Mouse (Mus musculus): ENCODE data around the gene Dhps. TPM values are rescaled to one million over a fixed set of nuclear protein-coding genes. Genes with fewer than 3 reads are reported as not detected.

The Dhps gene
- polyA plus RNA-seq, 1 experiment = 43.5 TPM

GRCm38 (mm10) chr8:85059879-85060616, 11.5 kb upstream of the Dhps start, which contains the start of gene Fbxw9:
Fbxw9 (plus strand) TSS chr8:85060055.
- Histone ChIP-seq H3K36me3 (replicated peaks; ENCODE audit: low read length) (peaks cover 47% of the 10 kb centered on the region), H3K4me3 (replicated peaks) (peak within 1 kb of the TSS; percentile 100)
- TF ChIP-seq GATA1 (IDR thresholded peaks at IDR 0.05; ENCODE audit: borderline replicate concordance, low read length) = no peak
- no peak for TF ChIP-seq FLI1 (IDR thresholded peaks at IDR 0.05; ENCODE audit: low read length)

GRCm38 (mm10) chr8:85062603-85063002, 9.0 kb upstream of the Dhps start:
- Histone ChIP-seq H3K9me3 (no peaks in the 10 kb centered on the region), H3K36me3 (replicated peaks; ENCODE audit: low read length) (peaks cover 46% of the 10 kb centered on the region), H3K4me1 (peaks cover 30% of the 10 kb centered on the region), H3K4me3 (replicated peaks) (no peak overlapping the region), H3K27me3 (replicated peaks) (peaks cover 4% of the 10 kb centered on the region)
- no peak for TF ChIP-seq GATA1 (IDR thresholded peaks at IDR 0.05; ENCODE audit: borderline replicate concordance, low read length)
- no peak for TF ChIP-seq FLI1 (IDR thresholded peaks at IDR 0.05; ENCODE audit: low read length)

More at GRCm38 (mm10) chr8:85059879-85060616, 11.5 kb upstream of the Dhps start, which contains the start of gene Fbxw9:
- H3K27me3 ChIP-seq (replicated peaks) = peaks cover 4% of the 10 kb centered on the region
- H3K9me3 ChIP-seq = no peaks in the 10 kb centered on the region
- H3K4me1 ChIP-seq = peaks cover 27% of the 10 kb centered on the region

- Histone ChIP-seq H3K36me3 (replicated peaks; ENCODE audit: low read length) (peaks cover 58% of the 10 kb centered on the region), H3K4me1 (peaks cover 23% of the 10 kb centered on the region), H3K4me3 (replicated peaks) (no peak overlapping the region), H3K27me3 (replicated peaks) (peaks cover 4% of the 10 kb centered on the region), H3K9me3 (no peaks in the 10 kb centered on the region)
- no peak for TF ChIP-seq FLI1 (IDR thresholded peaks at IDR 0.05; ENCODE audit: low read length)
- TF ChIP-seq GATA1 (IDR thresholded peaks at IDR 0.05; ENCODE audit: borderline replicate concordance, low read length) = no peak
These were observed 6.3 kb upstream of the Dhps start for GRCm38 (mm10) chr8:85065213-85065612.

GRCm38 (mm10) chr8:85067155-85067554, 4.4 kb upstream of the Dhps start:
- Histone ChIP-seq H3K27me3 (replicated peaks) (no peaks in the 10 kb centered on the region), H3K4me1 (peaks cover 19% of the 10 kb centered on the region), H3K9me3 (no peaks in the 10 kb centered on the region), H3K4me3 (replicated peaks) (no peak overlapping the region), H3K36me3 (replicated peaks; ENCODE audit: low read length) (peaks cover 56% of the 10 kb centered on the region)
- TF ChIP-seq FLI1 (IDR thresholded peaks at IDR 0.05; ENCODE audit: low read length) (no peak), GATA1 (IDR thresholded peaks at IDR 0.05; ENCODE audit: borderline replicate concordance, low read length) (no peak)

GRCm38 (mm10) chr8:85067982-85068381, 3.6 kb upstream of the Dhps start, which contains the start of gene Gm5741:
Gm5741 (minus strand) TSS chr8:85067982.
- Histone ChIP-seq H3K4me3 (replicated peaks) (no peak within 1 kb of the TSS), H3K9me3 (no peaks in the 10 kb centered on the region), H3K4me1 (peaks cover 22% of the 10 kb centered on the region), H3K36me3 (replicated peaks; ENCODE audit: low read length) (peaks cover 52% of the 10 kb centered on the region), H3K27me3 (replicated peaks) (no peaks in the 10 kb centered on the region)
- TF ChIP-seq GATA1 (IDR thresholded peaks at IDR 0.05; ENCODE audit: borderline replicate concordance, low read length) (no peak), FLI1 (IDR thresholded peaks at IDR 0.05; ENCODE audit: low read length) (no peak)

- H3K27me3 ChIP-seq (replicated peaks) = no peaks in the 10 kb centered on the region
- H3K9me3 ChIP-seq = no peaks in the 10 kb centered on the region
- peaks cover 66% of the 10 kb centered on the region for H3K36me3 ChIP-seq (replicated peaks; ENCODE audit: low read length)
- TF ChIP-seq FLI1 (IDR thresholded peaks at IDR 0.05; ENCODE audit: low read length) (no peak), GATA1 (IDR thresholded peaks at IDR 0.05; ENCODE audit: borderline replicate concordance, low read length) (no peak)
- H3K4me1 ChIP-seq = peaks cover 32% of the 10 kb centered on the region
- H3K4me3 ChIP-seq (replicated peaks) = peak overlapping the region; percentile 99
These were observed 516 bp upstream of the Dhps start for GRCm38 (mm10) chr8:85071041-85071440.

- peaks cover 62% of the 10 kb centered on the region for H3K36me3 ChIP-seq (replicated peaks; ENCODE audit: low read length)
- no peaks in the 10 kb centered on the region for H3K9me3 ChIP-seq
- TF ChIP-seq FLI1 (IDR thresholded peaks at IDR 0.05; ENCODE audit: low read length) = no peak
- no peak for TF ChIP-seq GATA1 (IDR thresholded peaks at IDR 0.05; ENCODE audit: borderline replicate concordance, low read length)
- peaks cover 38% of the 10 kb centered on the region for H3K4me1 ChIP-seq
- peak overlapping the region; percentile 99 for H3K4me3 ChIP-seq (replicated peaks)
- H3K27me3 ChIP-seq (replicated peaks) = no peaks in the 10 kb centered on the region
These were observed 890 bp downstream of the Dhps start for GRCm38 (mm10) chr8:85072364-85072929.

GRCm38 (mm10) chr8:85073041-85073612, 1.6 kb downstream of the Dhps start:
- Histone ChIP-seq H3K27me3 (replicated peaks) (no peaks in the 10 kb centered on the region), H3K4me1 (peaks cover 39% of the 10 kb centered on the region), H3K36me3 (replicated peaks; ENCODE audit: low read length) (peaks cover 61% of the 10 kb centered on the region), H3K4me3 (replicated peaks) (peak overlapping the region; percentile 65), H3K9me3 (no peaks in the 10 kb centered on the region)
- TF ChIP-seq FLI1 (IDR thresholded peaks at IDR 0.05; ENCODE audit: low read length) (no peak), GATA1 (IDR thresholded peaks at IDR 0.05; ENCODE audit: borderline replicate concordance, low read length) (no peak)

- no peak for TF ChIP-seq GATA1 (IDR thresholded peaks at IDR 0.05; ENCODE audit: borderline replicate concordance, low read length)
- TF ChIP-seq FLI1 (IDR thresholded peaks at IDR 0.05; ENCODE audit: low read length) = no peak
- Histone ChIP-seq H3K36me3 (replicated peaks; ENCODE audit: low read length) (peaks cover 63% of the 10 kb centered on the region), H3K4me1 (peaks cover 49% of the 10 kb centered on the region)
These were observed 2.6 kb downstream of the Dhps start for GRCm38 (mm10) chr8:85074167-85074566.

GRCm38 (mm10) chr8:85074617-85075016, 3.1 kb downstream of the Dhps start:
- peaks cover 66% of the 10 kb centered on the region for H3K36me3 ChIP-seq (replicated peaks; ENCODE audit: low read length)
- no peak overlapping the region for H3K4me3 ChIP-seq (replicated peaks)
- H3K27me3 ChIP-seq (replicated peaks) = no peaks in the 10 kb centered on the region
- no peak for TF ChIP-seq FLI1 (IDR thresholded peaks at IDR 0.05; ENCODE audit: low read length)
- no peak for TF ChIP-seq GATA1 (IDR thresholded peaks at IDR 0.05; ENCODE audit: borderline replicate concordance, low read length)
- H3K9me3 ChIP-seq = no peaks in the 10 kb centered on the region
- peaks cover 54% of the 10 kb centered on the region for H3K4me1 ChIP-seq

More at GRCm38 (mm10) chr8:85074167-85074566, 2.6 kb downstream of the Dhps start:
- peak overlapping the region; percentile 55 for H3K4me3 ChIP-seq (replicated peaks)
- H3K27me3 ChIP-seq (replicated peaks) = no peaks in the 10 kb centered on the region
- H3K9me3 ChIP-seq = no peaks in the 10 kb centered on the region

All from megakaryocyte, embryonic 14.5 days (primary cell).